Mouse (Mus musculus): ENCODE results near the gene Stat3. TPM values are rescaled to one million over a fixed set of nuclear protein-coding genes. Genes with fewer than 3 reads are reported as not detected.

Stat3 gene
- polyA plus RNA-seq, 1 experiment from 2014 or later = 27.8 TPM

DNA sequence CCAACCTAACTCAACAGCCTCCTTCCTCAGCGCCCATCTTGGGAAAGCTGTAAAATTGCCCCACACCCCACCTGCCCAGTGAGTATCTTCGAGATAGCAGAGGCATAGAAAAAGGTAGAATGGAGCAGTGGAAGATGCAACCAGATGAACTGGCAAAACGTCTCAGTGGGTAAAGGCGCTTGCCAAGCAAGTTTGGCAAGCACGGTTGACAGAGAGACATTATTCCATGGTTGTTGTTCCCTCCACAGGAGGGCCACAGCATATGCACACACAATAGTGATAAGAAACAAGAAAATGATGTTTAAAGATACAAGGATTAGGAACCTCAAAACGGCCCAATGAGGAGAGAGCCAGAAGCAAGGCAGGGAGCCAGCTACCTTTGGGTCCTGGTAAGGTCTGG, 81.4 kb downstream of the Stat3 start:
- Histone ChIP-seq H3K4me3 (ENCODE audit: low read depth, low read length) (no peak overlapping the region), H3K36me3 (ENCODE audit: control insufficient read depth, insufficient read depth, low read length) (no peaks in the 10 kb centered on the region), H3K27ac (ENCODE audit: low read depth, low read length) (no peak overlapping the region), H3K9ac (ENCODE audit: low read length) (no peak overlapping the region), H3K27me3 (ENCODE audit: control insufficient read depth, insufficient read depth, low read length) (peaks cover 20% of the 10 kb centered on the region), H3K9me3 (ENCODE audit: control insufficient read depth, low read length) (no peaks in the 10 kb centered on the region), H3K4me1 (replicated peaks; ENCODE audit: control insufficient read depth, insufficient read depth, low read length) (0 out of 2 replicates have a peak, but pooled peaks cover 3% of the 10 kb centered on the region), H3K4me2 (ENCODE audit: low read depth, low read length, severe bottlenecking) (no peak overlapping the region)
- WGBS = 78% methylated on average over 6 of the region's 6 CpGs
- ATAC-seq (replicated peaks; ENCODE audit: low FRiP score) = no peak
- DNase-seq (ENCODE audit: low spot score) = peak; percentile 19

DNA sequence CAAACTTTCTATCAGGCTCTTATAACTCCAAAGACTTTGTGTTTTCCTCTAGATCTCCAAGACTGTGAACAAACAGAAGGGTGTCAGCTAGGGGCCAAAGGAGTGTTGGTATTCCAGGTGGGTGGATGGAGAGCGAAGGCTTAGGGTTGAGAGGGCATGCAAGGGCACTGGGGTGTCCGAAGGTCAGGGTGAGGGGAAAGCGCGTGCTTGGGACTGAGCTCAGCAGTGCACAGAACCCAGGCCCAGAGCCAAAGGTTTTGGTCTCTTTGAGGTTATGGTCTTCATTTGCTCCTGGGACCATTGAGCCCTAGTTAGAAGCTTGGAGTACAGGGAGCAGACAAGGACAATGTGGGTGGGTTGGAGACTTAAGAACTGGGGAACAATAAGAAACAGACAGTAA, 84.2 kb downstream of the Stat3 start:
- no peaks in the 10 kb centered on the region for H3K9me3 ChIP-seq (ENCODE audit: control insufficient read depth, low read length)

DNA sequence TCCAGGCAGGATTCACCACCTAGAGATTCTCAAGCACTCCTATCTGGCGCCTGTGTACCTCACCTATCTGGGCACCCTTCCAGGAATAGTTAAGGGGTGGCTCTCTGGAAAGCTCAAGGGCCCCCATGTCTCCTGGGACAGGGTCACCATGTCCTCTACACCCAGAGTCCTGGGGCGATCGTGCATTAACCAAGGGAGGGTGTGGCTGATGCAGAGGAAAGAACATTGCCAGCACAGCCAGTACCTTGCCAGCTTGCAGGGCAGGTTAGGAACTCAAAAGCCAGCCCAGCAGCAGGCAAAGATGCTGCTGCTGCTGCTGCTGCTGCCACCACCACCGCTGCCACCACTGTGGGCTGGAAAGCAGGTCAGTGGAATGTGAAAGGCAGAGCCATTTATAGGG, 85.1 kb downstream of the Stat3 start:
- no peak overlapping the region for H3K27ac ChIP-seq (ENCODE audit: low read depth, low read length)
- no peak overlapping the region for H3K9ac ChIP-seq (ENCODE audit: low read length)
- no peaks in the 10 kb centered on the region for H3K36me3 ChIP-seq (ENCODE audit: control insufficient read depth, insufficient read depth, low read length)
- ATAC-seq (replicated peaks; ENCODE audit: low FRiP score) (no peak), DNase-seq (ENCODE audit: low spot score) (peak; percentile 44)
- 66% methylated on average over 4 of the region's 4 CpGs for WGBS
- peaks cover under 1% of the 10 kb centered on the region; the same call in 1 of the 2 replicates for H3K27me3 ChIP-seq (ENCODE audit: control insufficient read depth, insufficient read depth, low read length)
- H3K4me2 ChIP-seq (ENCODE audit: low read depth, low read length, severe bottlenecking) = no peak overlapping the region
- H3K9me3 ChIP-seq (ENCODE audit: control insufficient read depth, low read length) = no peaks in the 10 kb centered on the region
- no peak overlapping the region for H3K4me3 ChIP-seq (ENCODE audit: low read depth, low read length)
- no peaks in the 10 kb centered on the region; the same call in 1 of the 2 replicates for H3K4me1 ChIP-seq (replicated peaks; ENCODE audit: control insufficient read depth, insufficient read depth, low read length)

More for the DNA sequence above, 84.2 kb downstream of the Stat3 start:
- Histone ChIP-seq H3K27me3 (ENCODE audit: control insufficient read depth, insufficient read depth, low read length) (peaks cover 9% of the 10 kb centered on the region), H3K4me3 (ENCODE audit: low read depth, low read length) (no peak overlapping the region), H3K27ac (ENCODE audit: low read depth, low read length) (no peak overlapping the region), H3K4me1 (replicated peaks; ENCODE audit: control insufficient read depth, insufficient read depth, low read length) (no peaks in the 10 kb centered on the region), H3K4me2 (ENCODE audit: low read depth, low read length, severe bottlenecking) (no peak overlapping the region), H3K36me3 (ENCODE audit: control insufficient read depth, insufficient read depth, low read length) (no peaks in the 10 kb centered on the region), H3K9ac (ENCODE audit: low read length) (no peak overlapping the region)
- DNase-seq (ENCODE audit: low spot score) (peak; percentile 42), ATAC-seq (replicated peaks; ENCODE audit: low FRiP score) (no peak)
- WGBS = 90% methylated on average over 4 of the region's 4 CpGs

DNA sequence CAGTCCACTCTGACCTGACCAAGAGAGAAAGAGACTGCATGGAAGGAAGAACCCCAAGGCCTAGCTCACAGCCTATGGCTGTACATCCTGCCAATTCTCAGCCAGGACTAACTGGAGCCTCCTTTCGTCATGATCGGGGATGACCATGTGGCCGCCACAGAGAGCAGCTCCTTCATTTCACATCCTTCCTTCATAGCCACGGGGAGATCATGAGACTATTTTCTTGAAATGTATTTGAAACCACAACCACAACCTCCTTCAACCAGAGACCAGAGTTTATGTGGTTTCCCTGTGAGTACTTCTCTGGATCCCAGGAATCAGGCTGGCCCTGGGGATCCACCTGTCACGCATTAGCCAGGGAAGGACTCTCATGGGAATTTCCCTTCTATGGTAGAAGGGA, 86.3 kb downstream of the Stat3 start:
- Histone ChIP-seq H3K36me3 (ENCODE audit: control insufficient read depth, insufficient read depth, low read length) (no peaks in the 10 kb centered on the region), H3K9ac (ENCODE audit: low read length) (no peak overlapping the region), H3K4me3 (ENCODE audit: low read depth, low read length) (no peak overlapping the region), H3K27ac (ENCODE audit: low read depth, low read length) (no peak overlapping the region), H3K4me1 (replicated peaks; ENCODE audit: control insufficient read depth, insufficient read depth, low read length) (no peaks in the 10 kb centered on the region; the same call in 1 of the 2 replicates), H3K4me2 (ENCODE audit: low read depth, low read length, severe bottlenecking) (no peak overlapping the region), H3K9me3 (ENCODE audit: control insufficient read depth, low read length) (no peaks in the 10 kb centered on the region), H3K27me3 (ENCODE audit: control insufficient read depth, insufficient read depth, low read length) (no peaks in the 10 kb centered on the region)
- WGBS = 81% methylated on average over 5 of the region's 5 CpGs
- ATAC-seq (replicated peaks; ENCODE audit: low FRiP score) (no peak), DNase-seq (ENCODE audit: low spot score) (peak; percentile 29)

DNA sequence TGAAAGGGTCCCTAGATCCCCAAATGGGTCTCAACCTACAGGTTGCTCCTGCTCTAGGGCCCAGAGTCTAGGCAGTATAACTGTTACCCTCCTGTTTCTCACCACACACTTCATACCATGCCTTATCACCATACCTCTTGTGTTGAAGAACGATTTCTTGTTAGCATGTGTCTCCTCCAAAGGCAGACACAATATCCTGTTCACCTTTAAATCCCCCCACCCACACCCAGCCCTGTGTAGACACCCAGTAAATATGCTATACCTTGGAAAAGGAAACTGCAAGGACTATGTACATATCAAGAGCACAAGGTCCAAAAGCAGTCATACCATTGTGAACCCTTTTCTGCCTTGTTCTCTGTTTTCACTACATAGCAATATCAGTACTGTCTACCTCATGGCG, 87.3 kb downstream of the Stat3 start:
- ATAC-seq (replicated peaks; ENCODE audit: low FRiP score) (no peak), DNase-seq (ENCODE audit: low spot score) (peak; percentile 7)
- Histone ChIP-seq H3K4me3 (ENCODE audit: low read depth, low read length) (no peak overlapping the region), H3K4me2 (ENCODE audit: low read depth, low read length, severe bottlenecking) (no peak overlapping the region), H3K4me1 (replicated peaks; ENCODE audit: control insufficient read depth, insufficient read depth, low read length) (no peaks in the 10 kb centered on the region; the same call in 1 of the 2 replicates), H3K9ac (ENCODE audit: low read length) (no peak overlapping the region), H3K36me3 (ENCODE audit: control insufficient read depth, insufficient read depth, low read length) (no peaks in the 10 kb centered on the region), H3K27ac (ENCODE audit: low read depth, low read length) (no peak overlapping the region), H3K27me3 (ENCODE audit: control insufficient read depth, insufficient read depth, low read length) (no peaks in the 10 kb centered on the region), H3K9me3 (ENCODE audit: control insufficient read depth, low read length) (no peaks in the 10 kb centered on the region)
- WGBS = 93% methylated on average over 2 of the region's 2 CpGs

DNA sequence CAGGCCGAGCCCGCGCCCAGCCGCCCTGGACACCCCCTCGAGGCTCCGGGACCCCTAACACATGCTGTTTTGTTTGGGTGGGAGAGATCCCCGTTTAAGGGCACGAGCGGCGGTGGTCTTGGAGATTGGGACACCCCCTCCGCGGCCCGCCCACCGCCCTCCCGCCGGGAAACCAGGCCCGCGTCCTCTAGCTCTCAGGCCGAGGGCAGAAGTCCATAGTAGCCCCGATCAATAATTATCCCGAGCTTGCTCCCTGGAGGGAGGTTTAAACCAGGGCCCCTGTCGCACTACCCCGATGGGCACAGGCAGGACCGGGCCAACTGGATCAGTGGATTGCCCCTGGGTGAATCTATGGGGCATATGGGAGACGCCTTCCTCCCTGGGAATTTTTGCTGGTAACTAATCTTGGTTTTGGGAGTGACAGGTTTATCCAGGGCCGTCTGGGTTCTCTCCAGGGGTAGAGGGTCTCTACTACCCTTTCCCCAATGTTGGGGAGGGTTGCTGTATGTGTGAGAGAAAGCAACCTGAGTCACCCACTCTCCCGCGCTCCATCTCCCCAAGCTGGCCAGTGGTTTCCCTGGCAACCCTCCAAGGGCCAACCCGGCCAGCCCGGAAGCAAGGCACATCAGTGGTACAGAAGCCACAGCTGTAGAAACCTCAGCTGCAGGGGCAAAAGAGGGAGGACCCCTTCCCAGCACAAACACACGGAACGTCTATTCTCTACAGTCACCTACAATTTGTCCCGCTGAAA, 88.4 kb downstream of the Stat3 start:
- Histone ChIP-seq H3K4me2 (ENCODE audit: low read depth, low read length, severe bottlenecking) (peak overlapping the region; percentile 88), H3K9me3 (ENCODE audit: control insufficient read depth, low read length) (no peaks in the 10 kb centered on the region), H3K27ac (ENCODE audit: low read depth, low read length) (peak overlapping the region; percentile 25; the same call in 1 of the 2 replicates), H3K9ac (ENCODE audit: low read length) (peak overlapping the region; percentile 92), H3K36me3 (ENCODE audit: control insufficient read depth, insufficient read depth, low read length) (no peaks in the 10 kb centered on the region), H3K27me3 (ENCODE audit: control insufficient read depth, insufficient read depth, low read length) (no peaks in the 10 kb centered on the region), H3K4me3 (ENCODE audit: low read depth, low read length) (peak overlapping the region; percentile 72), H3K4me1 (replicated peaks; ENCODE audit: control insufficient read depth, insufficient read depth, low read length) (no peaks in the 10 kb centered on the region; the same call in 1 of the 2 replicates)
- DNase-seq (ENCODE audit: low spot score) = peak; percentile 77
- peak; percentile 70 for ATAC-seq (replicated peaks; ENCODE audit: low FRiP score)
- WGBS = 1% methylated on average over 32 of the region's 33 CpGs

DNA sequence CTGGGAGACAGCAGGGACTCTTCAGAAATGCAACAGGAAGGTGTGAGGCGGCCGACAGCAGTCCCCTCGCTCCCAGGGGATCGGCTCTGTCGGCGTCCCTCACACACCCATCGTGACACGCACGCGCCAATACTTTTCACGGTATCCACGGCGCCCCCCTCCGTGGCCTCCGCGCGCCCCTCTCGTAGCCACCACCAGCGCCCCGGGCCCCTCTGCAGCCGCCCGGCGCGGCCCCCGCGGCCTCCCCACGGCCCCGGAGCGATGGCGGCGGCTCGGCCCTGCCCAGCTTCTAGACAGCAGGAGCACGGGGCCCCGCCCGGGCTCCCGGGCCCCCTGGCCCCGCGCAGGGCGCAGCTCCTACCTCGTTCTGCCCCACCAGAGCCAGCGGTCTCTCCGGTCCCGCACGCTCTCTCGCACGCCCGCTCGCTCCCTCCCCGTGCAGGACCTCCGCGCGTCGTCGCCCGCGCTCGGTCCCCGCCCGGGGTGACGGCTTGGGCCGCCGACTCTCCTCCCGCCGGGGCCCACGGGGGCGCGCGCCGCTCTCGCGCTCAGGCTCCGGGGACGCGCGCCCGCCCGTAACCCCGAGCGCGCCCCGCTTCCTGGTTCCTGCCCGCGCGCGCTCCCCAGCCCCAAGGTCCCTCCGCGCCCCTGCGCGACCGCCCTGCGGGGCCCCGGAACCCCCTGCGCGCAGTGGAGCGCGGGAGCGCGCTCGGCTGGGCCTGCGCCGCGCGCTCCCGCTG, 89.1 kb downstream of the Stat3 start, which contains the start of gene Stat5b:
Gene Stat5b (minus strand): TSS at position 687 of the 740 bp plus-strand sequence.
- ATAC-seq (replicated peaks; ENCODE audit: low FRiP score) (peak; percentile 75), DNase-seq (ENCODE audit: low spot score) (peak; percentile 80)
- Histone ChIP-seq H3K9ac (ENCODE audit: low read length) (peak within 1 kb of the TSS; percentile 92), H3K4me1 (replicated peaks; ENCODE audit: control insufficient read depth, insufficient read depth, low read length) (no peaks in the 10 kb centered on the region; the same call in 1 of the 2 replicates), H3K4me2 (ENCODE audit: low read depth, low read length, severe bottlenecking) (peak within 1 kb of the TSS; percentile 88), H3K27ac (ENCODE audit: low read depth, low read length) (peak within 1 kb of the TSS; percentile 25; the same call in 1 of the 2 replicates), H3K36me3 (ENCODE audit: control insufficient read depth, insufficient read depth, low read length) (no peaks in the 10 kb centered on the region), H3K9me3 (ENCODE audit: control insufficient read depth, low read length) (no peaks in the 10 kb centered on the region), H3K4me3 (ENCODE audit: low read depth, low read length) (peak within 1 kb of the TSS; percentile 72), H3K27me3 (ENCODE audit: control insufficient read depth, insufficient read depth, low read length) (no peaks in the 10 kb centered on the region)
- under 1% methylated on average over 99 of the region's 104 CpGs for WGBS

DNA sequence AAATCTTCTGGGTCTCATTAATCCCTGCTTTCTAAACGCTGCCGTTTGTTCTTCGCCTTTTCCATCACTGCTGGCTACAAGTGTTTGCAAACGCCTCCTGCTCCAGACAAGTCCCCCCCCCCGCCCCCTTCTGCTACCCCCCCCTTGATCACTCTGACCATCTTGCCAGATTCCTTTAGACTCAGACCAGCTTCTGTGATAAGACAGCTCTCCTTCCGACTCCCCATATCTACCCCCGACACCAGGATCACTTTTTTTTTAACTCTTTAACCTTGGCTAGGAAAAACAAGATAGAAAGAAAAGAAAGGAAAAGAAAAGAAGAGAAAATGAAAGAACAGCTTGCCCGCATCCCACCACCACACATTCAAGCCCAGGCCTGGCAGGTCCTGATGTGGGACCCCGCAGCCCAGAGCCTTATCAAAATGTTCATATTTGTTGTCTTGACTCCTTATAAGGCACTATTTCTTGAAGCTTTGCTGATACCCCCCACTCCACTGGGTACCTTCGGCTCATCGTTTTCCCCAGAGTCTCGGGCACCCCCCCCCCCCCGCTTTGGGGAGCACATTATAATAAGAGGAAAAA, 89.8 kb downstream of the Stat3 start:
- Histone ChIP-seq H3K4me2 (ENCODE audit: low read depth, low read length, severe bottlenecking) (peak overlapping the region; percentile 88), H3K9ac (ENCODE audit: low read length) (peak overlapping the region; percentile 92), H3K27ac (ENCODE audit: low read depth, low read length) (no peak overlapping the region), H3K36me3 (ENCODE audit: control insufficient read depth, insufficient read depth, low read length) (no peaks in the 10 kb centered on the region), H3K9me3 (ENCODE audit: control insufficient read depth, low read length) (no peaks in the 10 kb centered on the region), H3K4me3 (ENCODE audit: low read depth, low read length) (peak overlapping the region; percentile 72), H3K27me3 (ENCODE audit: control insufficient read depth, insufficient read depth, low read length) (no peaks in the 10 kb centered on the region), H3K4me1 (replicated peaks; ENCODE audit: control insufficient read depth, insufficient read depth, low read length) (no peaks in the 10 kb centered on the region; the same call in 1 of the 2 replicates)
- DNase-seq (ENCODE audit: low spot score) (peak; percentile 44), ATAC-seq (replicated peaks; ENCODE audit: low FRiP score) (no peak)
- WGBS = 1% methylated on average over 13 of the region's 13 CpGs

Measured in forebrain, embryonic 11.5 days (tissue).